Mouse (Mus musculus) heart, postnatal 0 days (tissue): ENCODE results near the gene Tub.

Source experiments
- CTCF ChIP-seq: IDR thresholded peaks from 2 replicates; pipeline ENCODE4 v1.5.1; 2016; ENCODE audit warnings: antibody characterized with exemption, control low read depth, low read depth
- EP300 ChIP-seq: IDR thresholded peaks from 2 replicates; pipeline ENCODE4 v1.6.1; 2016; ENCODE audit warnings: antibody characterized with exemption, low read depth

DNA sequence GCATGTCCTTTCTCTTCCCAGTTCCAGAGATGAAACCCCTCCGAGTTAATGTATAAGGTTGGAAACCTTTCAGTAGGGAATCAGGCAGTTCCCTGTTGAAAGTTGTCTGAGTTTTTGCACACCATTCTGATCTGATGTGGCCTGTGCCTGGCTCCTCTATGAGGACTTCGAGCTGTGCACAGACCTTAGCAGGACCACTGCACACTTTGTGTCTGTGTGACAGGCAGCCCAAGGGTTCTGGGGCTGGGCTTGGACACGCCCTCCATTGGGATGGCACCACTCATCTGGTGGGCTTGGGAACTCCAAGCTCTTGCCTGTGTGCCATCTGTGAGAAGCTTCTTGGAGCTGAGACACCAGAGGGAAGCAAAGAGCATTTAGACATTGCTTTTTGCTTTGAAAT, 81.2 kb downstream of the Tub start:
- TF ChIP-seq CTCF: no peak
- no peak for TF ChIP-seq EP300
